ENCODE assay signal across 9 mouse cellular contexts in the genomic region with DNA sequence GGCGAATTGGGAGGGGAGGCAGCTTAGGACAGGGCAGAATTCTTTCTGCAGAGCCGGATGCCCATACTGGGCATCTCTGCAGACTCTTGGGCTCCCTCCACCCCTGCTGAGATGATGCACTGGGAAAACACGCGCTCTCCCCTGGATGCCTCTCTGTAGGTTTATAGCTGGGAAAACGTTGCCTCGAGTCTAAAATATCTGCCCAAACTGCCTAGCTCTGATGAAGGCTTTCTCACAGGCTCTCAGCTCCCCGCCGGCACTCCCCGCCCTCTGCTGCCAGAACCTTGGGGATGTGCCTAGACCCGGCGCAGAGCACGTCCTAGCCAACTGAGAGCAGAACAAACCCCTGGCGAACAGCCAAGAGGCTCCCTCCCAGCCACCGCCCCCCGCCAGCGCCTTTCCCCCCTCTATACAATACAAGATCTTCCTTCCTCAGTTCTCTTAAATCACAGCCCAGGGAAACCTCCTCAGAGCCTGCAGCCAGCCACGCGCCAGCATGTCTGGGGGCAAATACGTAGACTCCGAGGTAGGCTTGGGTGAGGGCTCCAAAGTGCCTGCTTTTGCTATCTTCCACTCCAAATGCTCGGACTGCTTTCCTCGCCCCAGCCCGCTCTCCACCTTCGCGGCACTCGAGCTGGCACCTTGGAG. TPM values are rescaled to one million over a fixed set of nuclear protein-coding genes. Genes with fewer than 3 reads are reported as not detected.
A peak's percentile ranks its signal among the peaks of the same experiment; 100 is the strongest.
DNase-seq lines count a peak whose midpoint lies in the region; ATAC-seq lines count a peak whose summit lies in the region.
"Had no signal": no experiment of that assay in that cellular context is flagged by ENCODE, and none has a peak within 500 bp of the region (broad histone marks: within the 10 kb centered on the region; RNA-seq: fewer than 3 reads in every experiment).

A gene (plus strand): TSS at position 382 of the 648 bp plus-strand sequence.

- ATAC-seq in forebrain, embryonic 13.5 days: peak; percentile 90
- peak; percentile 83 for ATAC-seq in heart, embryonic 15.5 days (replicated peaks; ENCODE audit: insufficient number of reproducible peaks, insufficient read depth, low FRiP score, low read depth)
- ATAC-seq in liver, embryonic 11.5 days (replicated peaks; ENCODE audit: low FRiP score): no peak; the same call in 1 of the 2 replicates
- peak; percentile 42 for ATAC-seq in monocyte, adult 5-6 weeks (replicated peaks; ENCODE audit: insufficient number of reproducible peaks, low FRiP score, low TSS enrichment, poor library complexity, severe bottlenecking)

- H3K9me3 ChIP-seq in forebrain, embryonic 13.5 days (replicated peaks): no peaks in the 10 kb centered on the region
- no peaks in the 10 kb centered on the region for H3K9me3 ChIP-seq in heart, embryonic 15.5 days (replicated peaks)
- H3K9me3 ChIP-seq in liver, embryonic 11.5 days (ENCODE audit: control insufficient read depth, low read length): no peaks in the 10 kb centered on the region
- H3K9me3 ChIP-seq: G1E had no signal

- H3K9ac ChIP-seq in forebrain, embryonic 13.5 days: peak within 1 kb of the TSS; percentile 65
- peak within 1 kb of the TSS; percentile 73 for H3K9ac ChIP-seq in heart, embryonic 15.5 days
- H3K9ac ChIP-seq in liver, embryonic 11.5 days (ENCODE audit: low read depth, low read length): no peak within 1 kb of the TSS

- peaks cover 25% of the 10 kb centered on the region for H3K27me3 ChIP-seq in forebrain, embryonic 13.5 days
- no peaks in the 10 kb centered on the region for H3K27me3 ChIP-seq in heart, embryonic 15.5 days
- peaks cover 27% of the 10 kb centered on the region for H3K27me3 ChIP-seq in liver, embryonic 11.5 days (replicated peaks; ENCODE audit: control insufficient read depth, insufficient read depth, low read length)

- DNase-seq in 3T3-L1 (ENCODE audit: low read depth, low spot score): peak; percentile 97
- DNase-seq in kidney, postnatal 25 days: peak; percentile 79 to 88
- peak; percentile 59 for DNase-seq in liver, embryonic 11.5 days (ENCODE audit: low spot score)
- peak; percentile 45 to 73 for DNase-seq in urinary bladder, adult 18-20 months (ENCODE audit: low spot score in 2 of 2)

- no peaks in the 10 kb centered on the region for H3K4me1 ChIP-seq in brown adipose tissue, adult 24 weeks (ENCODE audit: control insufficient read depth, insufficient read depth, insufficient read length, low read length)
- peaks cover 22% of the 10 kb centered on the region for H3K4me1 ChIP-seq in forebrain, embryonic 13.5 days
- H3K4me1 ChIP-seq in heart, embryonic 15.5 days (replicated peaks): peaks cover 14% of the 10 kb centered on the region
- peaks cover 2% of the 10 kb centered on the region; the same call in 1 of the 2 replicates for H3K4me1 ChIP-seq in liver, embryonic 11.5 days (replicated peaks; ENCODE audit: control insufficient read depth, insufficient read depth, low read length)

- peak within 1 kb of the TSS; percentile 99 for H3K27ac ChIP-seq in brown adipose tissue, adult 24 weeks (replicated peaks; ENCODE audit: low read depth, low read length)
- H3K27ac ChIP-seq in forebrain, embryonic 13.5 days: peak within 1 kb of the TSS; percentile 40; the same call in 1 of the 2 replicates
- peak within 1 kb of the TSS; percentile 92 for H3K27ac ChIP-seq in heart, embryonic 15.5 days
- H3K27ac ChIP-seq in liver, embryonic 11.5 days (ENCODE audit: low read depth, low read length): no peak within 1 kb of the TSS

- under 1% methylated on average over 26 of the region's 26 CpGs for WGBS in forebrain, embryonic 13.5 days
- WGBS in heart, embryonic 15.5 days: 0% methylated on average over 26 of the region's 26 CpGs
- 2% methylated on average over 26 of the region's 26 CpGs for WGBS in liver, embryonic 11.5 days

- peak within 1 kb of the TSS; percentile 81 for H3K4me3 ChIP-seq in brown adipose tissue, adult 24 weeks (ENCODE audit: insufficient read depth, low read depth, low read length)
- H3K4me3 ChIP-seq in forebrain, embryonic 13.5 days: peak within 1 kb of the TSS; percentile 47
- H3K4me3 ChIP-seq in heart, embryonic 15.5 days: peak within 1 kb of the TSS; percentile 70
- H3K4me3 ChIP-seq in liver, embryonic 11.5 days (ENCODE audit: low read depth, low read length): peak within 1 kb of the TSS; percentile 42

- H3K36me3 ChIP-seq in forebrain, embryonic 13.5 days (ENCODE audit: poor library complexity, severe bottlenecking): no peaks in the 10 kb centered on the region
- no peaks in the 10 kb centered on the region for H3K36me3 ChIP-seq in heart, embryonic 15.5 days
- no peaks in the 10 kb centered on the region for H3K36me3 ChIP-seq in liver, embryonic 11.5 days (ENCODE audit: control insufficient read depth, insufficient read depth, low read length)
- H3K36me3 ChIP-seq: G1E had no signal

- peak within 1 kb of the TSS; percentile 86 for H3K4me2 ChIP-seq in forebrain, embryonic 13.5 days
- peak within 1 kb of the TSS; percentile 96 for H3K4me2 ChIP-seq in heart, embryonic 15.5 days
- peak within 1 kb of the TSS; percentile 74 for H3K4me2 ChIP-seq in liver, embryonic 11.5 days

RNA-seq across cellular contexts. Expression of the gene that starts here (rescaled TPM):
- 735 and 867 TPM in 2 replicates for polyA plus RNA-seq in brown adipose tissue, adult 24 weeks (2012; ENCODE audit: insufficient read depth, insufficient read length, missing spikeins)
- 21.6 and 23.7 TPM in 2 replicates for polyA plus RNA-seq in forebrain, embryonic 13.5 days (2015; fragmentation: Nextera tagmentation; extraction: Ambion mirVana)
- 308 and 327 TPM in 2 replicates for polyA plus RNA-seq in heart, embryonic 15.5 days (2015; fragmentation: Nextera tagmentation; extraction: Ambion mirVana)
- polyA plus RNA-seq in liver, embryonic 11.5 days (2014; fragmentation: Nextera tagmentation; extraction: Ambion mirVana): 8.4 and 9.4 TPM in 2 replicates
- not detected in 3 replicates for total RNA-seq in monocyte, adult 5-6 weeks (2017)
- total RNA-seq: G1E had no signal
- polyA plus RNA-seq: G1E had no signal

Comparison
In these comparisons a context has a peak if more than half of its experiments do, and no peak if none do; other contexts are left out.
1. RNA of the gene that starts here (polyA plus RNA-seq): 735 to 867 TPM in brown adipose tissue, adult 24 weeks and 308 to 327 TPM in heart, embryonic 15.5 days; 21.6 to 23.7 TPM in forebrain, embryonic 13.5 days and 8.4 to 9.4 TPM in liver, embryonic 11.5 days; every median in the first group is over 10 times any median in the second.
2. Peak in ATAC-seq in monocyte, adult 5-6 weeks; RNA of the gene not detected or under 1 TPM.
3. Peak in every context shown above with its lines, with median percentiles within 50 percentile points of each other: DNase-seq, H3K4me3 ChIP-seq and H3K4me2 ChIP-seq.